Mouse (Mus musculus) erythroblast, embryonic 14.5 days (primary cell): ENCODE measurements around the gene Olfr996.

Experiments used
- GATA1 ChIP-seq: IDR thresholded peaks from 2 replicates; pipeline ENCODE4 v1.6.1; 2012; ENCODE audit warnings: low read length, inconsistent platforms, mixed read lengths
- TAL1 ChIP-seq: IDR thresholded peaks from 3 replicates; pipeline ENCODE4 v1.6.1; 2012; ENCODE audit warnings: low read length, inconsistent platforms, mixed read lengths

GRCm38 (mm10) chr2:85554806-85555205 lies 24.2 kb upstream of the Olfr996 start:
- TF ChIP-seq GATA1 = no peak
- no peak for TF ChIP-seq TAL1
